Mouse (Mus musculus) urinary bladder, postnatal 36 days (tissue): ENCODE results near the gene Trappc5.

ENCODE experiments used
- DNase-seq, 2 experiments: peaks; one replicate each; pipeline ENCODE4 v3.0.0; 2022; ENCODE audit warnings: low spot score in 2 of 2, mixed read lengths in 1 of 2

Gene Trappc5

DNA sequence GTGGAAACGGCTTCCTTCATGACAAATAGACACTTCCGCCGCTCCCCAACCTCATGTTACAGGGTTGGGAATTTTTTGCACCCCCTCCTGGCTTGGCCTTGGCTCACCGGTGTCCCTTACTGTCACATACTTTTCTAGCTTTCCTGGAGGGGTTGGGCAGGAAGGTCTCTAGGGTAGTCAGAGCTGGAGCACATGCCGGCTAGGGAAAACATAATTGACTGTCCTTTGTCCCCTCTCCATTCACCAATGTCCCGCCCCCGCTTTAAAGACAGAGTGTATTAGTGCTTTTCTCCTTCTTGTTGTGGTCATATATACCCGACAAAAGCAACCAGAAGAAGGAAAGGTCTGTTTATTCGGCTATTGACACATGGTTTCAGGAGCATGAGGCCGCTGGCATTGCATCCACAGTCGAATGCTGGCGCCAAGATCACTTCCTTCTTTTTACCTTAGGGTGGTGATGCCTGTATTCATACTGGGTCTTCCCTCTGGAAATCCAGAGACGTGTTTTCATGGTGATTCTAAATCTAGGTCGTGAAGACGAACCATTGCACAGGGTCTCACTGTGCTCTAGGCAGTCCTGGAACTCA, 987 bp downstream of the Trappc5 start:
- peak in 1 of 2 experiments; percentile 15 for DNase-seq

DNA sequence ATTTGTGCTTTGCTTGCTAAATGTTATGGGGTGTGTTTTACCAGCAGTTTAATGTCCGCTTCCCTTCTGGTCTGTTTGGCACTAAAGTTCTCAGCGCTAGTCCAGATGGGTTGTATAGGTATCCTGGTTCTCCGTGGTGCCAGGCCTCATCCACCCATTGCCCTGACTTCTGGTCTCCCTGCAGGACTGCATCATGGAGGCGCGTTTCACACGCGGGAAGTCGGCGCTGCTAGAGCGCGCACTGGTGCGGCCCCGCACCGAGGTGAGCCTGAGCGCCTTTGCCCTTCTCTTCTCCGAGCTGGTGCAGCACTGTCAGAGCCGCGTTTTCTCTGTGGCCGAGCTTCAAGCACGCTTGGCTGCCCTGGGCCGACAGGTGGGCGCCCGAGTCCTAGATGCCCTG, 2.7 kb downstream of the Trappc5 start:
- no peak for DNase-seq

GRCm38 (mm10) chr8:3679236-3679635, 3.1 kb downstream of the Trappc5 start:
- DNase-seq = no peak

DNA sequence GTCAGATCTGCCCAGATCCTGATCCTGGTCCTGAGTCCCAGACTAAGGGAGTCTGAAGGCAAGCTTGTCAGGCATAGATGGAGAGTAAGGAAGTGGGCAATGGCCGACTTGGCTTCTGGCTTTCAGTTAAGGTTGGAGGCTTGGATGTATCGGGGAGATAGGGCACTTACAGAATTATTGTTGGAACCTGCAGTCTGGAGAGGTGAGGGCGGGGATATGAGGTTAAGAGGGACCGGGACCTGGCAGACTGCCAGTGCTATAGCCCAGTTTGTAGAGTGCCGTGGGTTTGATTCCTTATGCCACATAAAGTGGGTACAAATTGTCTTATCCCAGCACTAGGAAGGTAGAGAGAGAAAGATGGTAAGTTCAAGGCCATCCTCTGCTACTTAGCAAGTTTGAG, 3.6 kb downstream of the Trappc5 start:
- no peak for DNase-seq

GRCm38 (mm10) chr8:3682435-3682834, 6.3 kb downstream of the Trappc5 start:
- DNase-seq = no peak

GRCm38 (mm10) chr8:3683408-3684176, 7.5 kb downstream of the Trappc5 start:
- DNase-seq = no peak

DNA sequence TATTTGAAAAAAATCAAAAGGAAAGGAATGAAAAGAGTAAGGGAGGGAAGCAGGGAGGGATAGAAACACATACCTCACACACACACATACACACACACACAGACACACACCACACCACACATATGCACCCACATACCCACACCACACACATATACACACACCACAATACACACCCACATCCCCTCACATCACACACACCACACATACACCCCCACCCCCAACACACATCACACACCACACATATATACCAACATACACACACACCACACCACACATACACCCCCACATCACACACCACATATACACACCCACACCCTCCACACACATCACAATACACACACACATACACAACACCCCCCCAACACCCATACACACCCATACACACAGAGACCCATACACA, 8.4 kb downstream of the Trappc5 start:
- DNase-seq = no peak

- DNase-seq = no peak
These were observed 9.3 kb downstream of the Trappc5 start for GRCm38 (mm10) chr8:3685422-3685821.

GRCm38 (mm10) chr8:3687537-3687936, 11.4 kb downstream of the Trappc5 start:
- DNase-seq = no peak

GRCm38 (mm10) chr8:3690774-3691173, 14.7 kb downstream of the Trappc5 start:
- no peak for DNase-seq

DNA sequence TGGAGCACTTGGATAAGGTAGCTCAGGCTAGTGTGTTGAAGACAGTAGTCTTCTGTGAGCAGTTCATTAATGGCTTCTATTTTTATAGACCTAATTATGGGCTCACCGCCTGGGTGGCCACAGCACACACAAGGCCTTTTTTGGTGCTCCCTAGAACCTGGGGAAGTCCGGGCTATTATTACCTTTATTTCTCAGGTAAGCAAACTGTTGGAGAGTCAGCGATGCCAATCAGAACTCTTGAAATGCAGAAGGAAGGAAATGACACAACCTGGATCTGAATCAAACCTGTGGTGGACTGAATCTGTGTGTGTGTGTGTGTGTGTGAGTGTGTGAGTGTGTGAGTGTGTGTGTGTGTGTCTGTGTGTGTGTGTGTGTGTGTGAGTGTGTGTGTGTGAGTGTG, 18.0 kb downstream of the Trappc5 start, which contains the start of gene Fcer2a:
Gene Fcer2a (minus strand): TSS at position 55 of the 400 bp plus-strand sequence.
- no peak for DNase-seq

DNA sequence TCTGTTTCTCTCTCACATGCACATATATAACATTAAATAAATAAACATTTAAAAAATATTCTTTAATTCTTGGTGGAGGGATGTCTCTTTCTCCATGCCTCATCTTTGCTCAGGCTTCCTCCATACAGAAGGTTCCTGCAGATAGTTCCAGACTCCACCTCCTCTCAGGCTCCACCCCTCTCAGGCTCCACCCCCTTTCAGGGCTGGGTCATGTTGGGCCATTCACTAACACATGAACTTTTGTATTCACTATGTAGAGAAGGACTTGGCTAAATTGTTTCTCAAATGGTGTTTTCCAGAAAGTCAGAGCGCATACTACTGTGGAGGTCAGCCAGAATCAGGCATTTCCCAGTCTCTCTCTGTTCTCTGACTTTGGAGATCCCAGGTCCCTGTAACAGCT, 25.4 kb downstream of the Trappc5 start:
- DNase-seq = no peak

DNA sequence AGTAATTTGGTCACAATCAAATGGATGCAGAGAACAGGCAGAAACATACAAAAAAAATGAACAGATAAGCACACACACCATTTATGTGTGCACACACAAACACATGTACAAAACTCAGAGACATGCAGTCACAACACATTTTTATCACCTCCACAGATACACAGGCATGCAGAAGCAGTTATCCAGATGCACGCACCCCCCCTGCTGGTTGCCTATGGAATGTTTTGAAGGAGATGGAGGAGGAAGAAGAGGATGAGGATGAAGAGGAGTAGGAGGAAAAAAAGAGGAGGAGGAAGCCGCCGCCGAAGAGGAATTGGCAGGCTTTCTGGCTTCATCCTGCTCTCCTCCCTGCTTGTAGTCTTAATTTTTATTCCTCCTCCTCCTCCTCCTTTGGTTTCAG, 29.6 kb downstream of the Trappc5 start:
- DNase-seq = no peak

DNA sequence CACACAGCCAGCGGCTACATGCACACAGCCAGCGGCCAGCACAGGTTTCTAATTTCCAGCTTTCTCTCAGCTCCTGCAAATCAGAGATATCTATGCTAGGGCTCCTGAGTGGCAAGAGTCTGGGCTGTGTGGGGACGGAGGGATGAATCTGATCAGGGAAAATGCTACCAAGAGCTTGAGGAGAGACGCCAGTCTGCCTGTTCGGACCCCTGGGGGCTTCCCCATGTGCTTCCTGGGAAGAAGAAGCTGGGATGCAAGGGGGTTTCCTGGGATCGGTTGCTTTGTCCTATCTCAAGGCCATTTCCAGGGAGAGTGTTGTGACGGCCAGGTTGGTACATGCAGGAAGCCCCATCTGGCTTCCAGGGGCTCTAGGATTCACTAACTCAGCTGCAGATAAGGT, 31.5 kb downstream of the Trappc5 start:
- no peak for DNase-seq

DNA sequence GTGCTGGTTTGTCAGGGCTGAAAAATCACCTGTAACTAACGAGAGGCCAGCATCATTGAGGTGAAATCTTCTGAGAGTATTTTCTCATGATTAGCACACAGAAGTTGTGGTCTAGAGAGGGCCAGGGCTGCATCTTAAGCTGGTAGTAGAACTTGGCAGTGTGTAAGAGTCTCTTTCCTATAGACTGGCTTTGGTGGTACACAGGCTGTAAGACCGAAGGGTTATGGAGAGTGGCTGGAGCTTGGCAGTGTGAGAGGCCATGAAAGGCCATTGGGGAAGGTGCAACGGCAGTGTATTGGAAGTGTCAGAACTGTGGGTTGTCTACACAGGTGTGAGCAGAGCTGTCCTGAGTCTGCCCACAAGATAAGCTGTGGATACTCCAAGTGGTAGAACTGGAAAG, 34.2 kb downstream of the Trappc5 start:
- no peak for DNase-seq

GRCm38 (mm10) chr8:3711646-3712045, 35.5 kb downstream of the Trappc5 start:
- no peak for DNase-seq

GRCm38 (mm10) chr8:3717321-3717954, 41.3 kb downstream of the Trappc5 start:
- no peak for DNase-seq

DNA sequence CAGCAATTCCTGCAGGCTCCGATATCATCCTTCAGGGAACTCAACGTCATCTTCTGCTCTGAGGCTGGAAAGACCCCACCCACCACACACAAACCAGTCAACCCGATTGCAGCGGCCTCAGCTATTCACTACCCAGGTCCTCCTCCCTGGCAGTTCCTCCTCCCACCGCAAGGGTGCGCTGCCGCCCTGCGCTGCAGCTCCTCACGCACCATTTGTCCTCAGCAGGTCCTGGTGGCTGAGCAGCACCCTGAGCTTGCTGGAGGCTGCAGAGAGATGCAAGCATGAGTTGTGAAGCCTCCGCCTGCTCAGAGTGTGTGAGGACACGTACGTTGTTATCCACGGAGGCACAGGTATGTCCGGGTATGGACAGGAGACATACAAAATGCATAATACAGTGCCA, 42.5 kb downstream of the Trappc5 start:
- peak; percentile 51 to 62 for DNase-seq

GRCm38 (mm10) chr8:3720551-3720950, 44.5 kb downstream of the Trappc5 start, which contains the start of gene Clec4g:
Gene Clec4g, minus strand, starts transcription at chr8:3720651.
- no peak for DNase-seq

- DNase-seq = no peak
These were observed 44.9 kb downstream of the Trappc5 start for GRCm38 (mm10) chr8:3721041-3721440.
